Mouse (Mus musculus): ENCODE measurements around the gene Tgm2. TPM values are rescaled to one million over a fixed set of nuclear protein-coding genes. Genes with fewer than 3 reads are reported as not detected.

The Tgm2 gene
- total RNA-seq (2021), result 10 to 100 TPM; 60.5 to 90.5 TPM
- long read RNA-seq, experiment 1, transcript Tgm2-201 (13 exons, 3,596 nt), result major isoform, 66 of 91 reads
- long read RNA-seq, experiment 1, partial matches to known transcripts, result 19 of 91 reads
- long read RNA-seq, experiment 1, other reads (novel, unspliced or antisense), result 6 of 91 reads
- long read RNA-seq, experiment 2, transcript Tgm2-201 (13 exons, 3,596 nt), result major isoform, 52 of 96 reads
- long read RNA-seq, experiment 2, partial matches to known transcripts, result 26 of 96 reads
- long read RNA-seq, experiment 2, other reads (novel, unspliced or antisense), result 18 of 96 reads

DNA sequence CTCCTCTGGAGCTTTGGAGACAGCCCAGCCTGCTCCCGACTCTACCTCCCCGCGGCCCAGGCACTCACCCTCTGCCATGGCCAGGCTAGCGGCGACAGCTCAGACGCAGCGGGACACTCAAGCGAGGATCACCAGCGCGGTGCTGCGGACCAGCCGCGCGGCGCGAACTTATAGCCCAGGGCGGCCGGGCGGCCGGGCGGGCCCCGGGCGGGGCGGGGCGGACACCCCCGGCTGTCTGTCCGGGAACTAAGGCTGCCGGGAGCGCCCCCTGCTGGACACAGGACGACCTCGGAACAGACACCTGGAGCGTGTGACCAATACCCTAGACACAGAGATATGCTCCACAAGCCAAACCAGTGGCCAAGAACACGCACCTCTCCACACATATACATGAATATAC lies at the start of gene Tgm2:
TSS of gene Tgm2 (minus strand) at position 214 of the 400 bp plus-strand sequence.
- peak; percentile 94 to 97 for DNase-seq (ENCODE audit: low spot score in 2 of 2)

DNA sequence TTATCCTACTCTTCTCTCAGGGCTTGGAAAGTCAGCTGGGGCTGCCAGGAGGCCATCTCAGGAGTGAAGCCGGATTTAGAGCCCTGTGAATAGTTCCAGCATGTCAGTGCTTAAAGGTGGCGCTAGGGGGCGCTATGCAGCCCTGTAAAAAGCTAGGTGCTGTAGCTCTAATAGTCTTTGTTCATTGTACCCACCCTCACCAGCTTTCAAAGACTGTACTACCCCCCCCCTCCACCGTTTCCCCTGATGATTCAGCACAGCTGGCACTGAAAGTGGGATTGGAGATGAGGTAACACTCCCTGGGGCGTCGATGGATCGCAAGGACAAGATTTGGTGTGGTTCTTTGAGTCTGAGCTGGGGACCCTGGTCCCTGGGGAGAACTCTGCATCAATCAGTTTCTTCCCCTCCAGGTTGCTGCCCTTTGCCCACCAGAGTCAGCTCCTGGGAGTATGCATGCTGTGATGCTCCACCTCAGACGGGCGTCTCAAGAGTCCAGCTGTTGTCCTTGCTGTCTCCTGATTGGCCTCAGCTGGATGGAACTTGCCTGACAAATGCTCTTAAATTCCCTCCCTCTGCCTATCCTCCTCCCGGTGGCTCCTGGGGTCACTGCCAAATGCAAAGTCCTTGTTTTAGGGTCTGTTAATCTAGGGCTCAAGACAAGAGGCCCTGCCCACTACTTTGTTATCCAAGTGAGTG lies 48.9 kb upstream of the Tgm2 start:
- peak in 1 of 2 experiments; percentile 50 for DNase-seq (ENCODE audit: low spot score in 2 of 2)

DNA sequence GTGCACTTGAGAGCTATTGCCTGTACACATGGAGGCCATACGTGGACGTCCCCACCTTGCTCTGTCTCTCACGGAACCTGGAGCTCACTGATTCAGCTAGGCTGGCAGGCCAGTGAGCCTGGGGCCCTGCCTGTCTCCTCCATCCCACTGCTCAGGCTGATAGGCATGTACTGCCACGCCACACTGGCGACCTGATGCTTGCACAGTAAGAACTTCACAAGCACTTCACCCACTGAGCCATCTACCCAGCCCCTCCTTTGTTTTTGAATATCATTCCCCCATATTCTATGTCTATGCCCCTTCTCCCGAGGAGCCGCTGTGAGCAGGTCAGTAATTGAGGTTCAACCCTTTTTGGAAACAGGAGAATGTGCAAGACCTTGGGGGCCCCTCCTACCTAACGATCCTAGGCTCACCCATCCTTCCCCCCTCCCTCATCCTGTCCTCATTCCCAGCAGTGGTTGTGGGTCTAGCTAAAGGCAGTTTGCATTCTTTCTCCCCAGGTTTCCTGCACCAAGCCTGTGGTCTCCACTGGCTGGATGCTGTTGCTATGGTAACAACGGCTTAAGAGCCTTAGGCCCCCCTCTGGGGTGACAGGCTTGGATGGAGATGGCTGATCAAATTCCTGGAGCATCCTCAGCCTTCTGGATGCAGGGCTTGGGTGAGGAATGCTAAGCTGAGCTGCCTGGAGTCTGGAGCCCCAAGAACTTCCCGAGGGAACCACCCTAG lies 47.5 kb upstream of the Tgm2 start:
- DNase-seq (ENCODE audit: low spot score in 2 of 2), result no peak

DNA sequence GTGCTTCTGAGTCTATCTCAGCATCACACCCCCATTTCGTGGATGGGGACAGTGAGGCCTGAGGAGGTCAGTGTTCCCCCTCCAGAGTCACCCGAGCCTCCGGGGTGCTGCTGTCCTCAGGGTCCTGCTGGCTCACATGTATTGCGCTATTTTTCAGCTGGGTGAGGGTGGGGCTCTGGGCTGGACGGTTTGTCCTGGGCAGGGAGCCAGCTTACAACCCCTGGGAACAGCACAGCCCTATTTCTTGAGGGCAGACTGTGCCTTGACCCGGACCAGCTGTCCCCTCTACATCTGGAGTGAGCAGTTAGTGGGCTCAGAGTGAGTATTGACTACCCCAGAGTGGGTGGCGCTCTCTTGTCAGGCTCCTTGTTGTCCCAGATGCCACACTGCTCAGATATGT lies 44.9 kb upstream of the Tgm2 start:
- DNase-seq (ENCODE audit: low spot score in 2 of 2), result peak in 1 of 2 experiments; percentile 60

DNA sequence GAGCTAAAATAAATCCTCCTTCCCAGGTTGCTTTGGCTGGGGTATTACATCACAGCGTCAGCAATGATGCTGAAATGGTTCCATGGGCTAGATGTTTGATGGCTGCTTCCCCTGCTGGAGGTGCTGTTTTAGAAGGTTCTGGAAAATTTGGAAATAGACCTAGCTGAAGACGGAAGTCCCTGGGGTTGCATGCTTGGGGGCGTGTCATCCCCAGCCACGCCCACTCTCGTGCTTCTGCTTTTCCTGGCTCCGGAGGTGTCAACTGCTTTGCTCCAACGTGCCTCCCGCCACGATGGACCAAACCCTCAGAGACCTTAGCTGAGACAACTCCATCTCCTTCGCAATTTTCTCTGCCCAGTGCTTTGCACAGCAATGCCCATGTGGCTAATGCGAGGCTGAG lies 43.2 kb upstream of the Tgm2 start:
- DNase-seq (ENCODE audit: low spot score in 2 of 2), result no peak

DNA sequence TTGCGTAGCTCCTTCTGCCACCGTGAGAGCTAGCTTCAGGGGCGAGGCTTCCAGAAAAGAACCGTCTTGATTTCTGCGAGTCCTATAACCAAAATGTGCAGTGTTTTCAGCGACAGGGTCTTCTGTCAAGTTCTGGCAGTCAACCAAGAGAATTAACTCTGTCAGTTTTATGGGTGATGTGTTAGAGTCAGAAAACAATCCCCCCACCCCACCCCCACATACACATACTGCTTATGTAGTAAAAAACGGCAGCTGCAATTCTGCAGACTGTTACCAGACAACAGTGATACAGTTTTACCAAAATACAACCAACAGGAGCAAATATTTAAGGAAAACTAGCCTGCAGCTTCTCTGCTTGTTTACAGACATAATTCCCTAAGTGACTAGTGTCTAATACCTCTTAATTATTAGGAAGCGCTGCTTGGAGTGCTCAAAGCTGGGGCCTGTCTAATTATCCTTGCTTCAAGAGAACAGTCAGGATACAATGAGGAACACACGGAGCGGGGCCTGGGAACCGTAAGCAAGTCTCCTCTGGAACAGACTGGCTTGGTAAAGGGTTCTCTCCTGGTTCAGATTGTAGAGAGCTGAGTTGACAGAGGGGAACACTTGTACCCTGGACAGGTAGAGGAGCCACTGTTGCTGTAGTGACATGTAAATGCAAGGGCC lies 40.1 kb upstream of the Tgm2 start:
- no peak for DNase-seq (ENCODE audit: low spot score in 2 of 2)

DNA sequence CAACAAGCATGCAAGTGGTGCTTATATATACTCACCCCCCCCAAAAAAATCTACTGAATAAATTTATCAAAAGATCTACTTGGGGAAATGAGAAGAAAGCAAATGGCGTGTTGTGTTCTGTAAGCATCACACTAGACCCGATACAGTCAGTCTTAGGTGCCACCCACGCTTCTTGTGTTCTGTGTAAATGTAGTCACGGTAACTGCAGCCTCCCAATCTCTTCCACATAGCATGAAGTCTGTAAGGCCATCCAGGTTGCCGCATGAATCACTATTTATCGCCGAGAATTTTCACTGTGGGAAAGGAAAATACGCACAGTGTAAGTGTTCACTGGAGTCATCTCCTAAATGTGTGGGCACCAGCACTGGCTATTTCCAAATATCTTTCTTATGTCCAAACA lies 37.0 kb upstream of the Tgm2 start:
- DNase-seq (ENCODE audit: low spot score in 2 of 2), result no peak

DNA sequence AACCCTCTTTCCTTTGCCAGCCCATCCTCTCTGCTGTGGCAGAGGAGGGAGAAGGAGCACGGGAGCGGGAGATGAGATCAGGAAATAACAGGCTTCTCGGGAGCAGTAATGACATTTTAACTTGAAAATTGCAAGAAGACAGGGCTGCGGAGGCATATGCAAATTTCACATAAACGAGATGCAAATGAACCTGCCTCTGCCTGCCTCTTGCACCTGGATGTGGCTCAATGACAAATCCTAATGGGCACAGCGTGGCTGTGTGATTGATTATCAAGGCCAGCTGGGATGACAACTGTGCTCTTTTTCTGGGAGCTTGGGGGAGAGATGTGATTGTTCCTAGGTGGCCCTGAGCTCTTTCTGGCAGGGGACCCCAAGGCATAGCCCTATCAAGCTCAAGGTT lies 35.7 kb upstream of the Tgm2 start:
- no peak for DNase-seq (ENCODE audit: low spot score in 2 of 2)

DNA sequence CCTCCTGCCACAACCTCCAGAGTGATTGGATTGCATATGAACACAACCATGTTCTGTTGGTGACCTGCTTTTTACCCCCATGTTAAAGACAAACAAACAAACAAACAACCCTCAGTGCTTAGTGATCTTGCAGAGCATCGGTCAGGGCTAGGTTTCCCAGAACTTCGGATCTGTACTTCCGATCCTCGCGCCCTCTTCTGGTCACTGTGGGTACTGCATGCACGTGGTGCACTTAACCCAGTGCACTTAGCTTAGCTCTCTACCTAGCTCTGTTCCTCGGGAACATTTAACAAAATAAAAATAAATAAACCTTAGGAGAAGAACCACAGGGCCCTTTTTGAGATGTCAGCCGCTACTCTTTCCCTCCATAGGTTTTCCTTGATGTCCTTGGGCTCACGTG lies 34.6 kb upstream of the Tgm2 start:
- peak in 1 of 2 experiments; percentile 64 for DNase-seq (ENCODE audit: low spot score in 2 of 2)

DNA sequence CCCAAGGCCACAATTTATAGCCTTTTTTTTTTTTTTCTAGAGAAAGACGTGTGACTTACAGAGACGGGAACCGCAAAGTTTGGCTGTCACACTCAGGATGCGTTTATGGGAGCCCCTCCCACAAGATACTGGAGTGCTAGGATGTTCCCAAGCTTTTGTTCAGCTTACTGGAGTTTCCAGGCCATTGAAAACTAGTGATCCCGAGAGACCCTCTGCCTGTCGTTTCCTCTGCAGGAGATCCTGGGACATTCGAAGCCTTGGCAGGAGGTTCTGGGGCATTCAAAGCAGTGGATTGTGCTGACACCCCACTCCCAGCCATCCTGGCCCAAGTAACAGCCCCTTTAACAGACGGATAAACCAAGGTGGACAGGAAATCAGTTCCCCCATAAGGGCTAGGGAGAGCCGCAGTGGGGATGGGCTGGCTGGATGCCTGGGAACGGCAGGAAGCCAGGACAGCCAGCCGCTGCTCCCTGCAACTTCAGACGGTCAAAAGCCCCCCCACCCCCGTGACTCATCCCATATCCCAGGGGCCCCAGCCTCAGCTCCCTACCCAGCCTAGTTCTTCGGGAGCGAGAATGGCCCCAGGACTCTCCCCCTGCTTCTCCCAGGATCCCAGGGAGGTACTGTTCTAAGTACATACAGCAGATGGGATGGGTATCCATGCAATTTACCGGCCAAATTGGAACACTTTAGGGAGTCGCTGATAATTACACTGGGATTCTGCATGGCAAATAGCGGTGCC lies 33.3 kb upstream of the Tgm2 start:
- DNase-seq (ENCODE audit: low spot score in 2 of 2), result no peak

DNA sequence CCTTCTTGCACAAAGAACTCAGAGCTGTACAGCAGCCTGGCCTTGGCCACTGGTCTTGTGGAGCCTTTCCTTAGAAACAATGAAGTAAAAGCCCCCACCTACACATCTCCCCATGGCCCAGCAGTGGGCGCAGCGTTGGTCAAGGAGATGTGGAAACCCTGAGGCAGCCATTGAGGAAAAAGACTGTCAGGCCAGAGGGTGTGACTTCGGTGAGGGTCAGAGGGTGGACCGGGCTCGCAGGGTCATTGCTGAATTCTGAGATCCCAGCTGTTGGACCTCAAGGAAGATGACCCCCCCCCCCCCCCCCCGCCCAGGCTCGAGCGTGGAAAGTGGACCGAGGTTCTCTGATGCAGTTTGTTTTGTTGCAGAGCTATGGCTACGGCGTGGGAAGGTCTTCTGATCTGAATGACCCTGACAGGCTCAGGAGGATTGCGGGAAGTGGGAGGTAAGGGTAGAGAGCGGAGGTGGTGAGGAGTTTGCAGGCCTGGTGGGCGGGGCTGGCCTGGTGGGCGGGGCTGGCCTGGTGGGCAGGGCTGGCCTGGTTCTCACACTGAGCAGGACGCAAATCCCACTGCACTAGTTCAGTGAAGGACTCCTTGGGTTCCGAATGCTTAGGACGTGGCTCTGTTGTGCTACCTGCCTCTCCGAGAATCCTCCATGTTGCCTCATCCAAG lies 32.6 kb upstream of the Tgm2 start:
- DNase-seq (ENCODE audit: low spot score in 2 of 2), result peak; percentile 73 to 81

DNA sequence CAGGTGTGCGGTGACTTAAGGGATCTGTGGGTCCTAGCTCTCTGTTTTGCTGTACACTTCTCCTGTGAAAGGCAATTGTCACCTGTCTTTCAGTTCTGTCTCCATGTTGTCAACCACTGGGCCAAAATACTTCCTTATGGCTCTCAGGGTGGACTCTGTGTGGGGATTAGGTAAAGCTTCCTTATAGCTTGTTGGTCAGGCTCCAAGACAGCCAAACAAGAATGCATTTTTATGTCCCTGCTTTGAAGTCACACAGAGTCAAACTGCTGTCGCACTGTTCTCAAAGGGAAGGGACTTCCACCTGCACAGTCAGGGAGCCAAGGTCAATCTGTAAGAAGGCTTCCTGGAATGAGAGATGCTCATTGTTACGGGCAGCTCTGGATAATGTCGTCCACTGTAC lies 31.9 kb upstream of the Tgm2 start:
- no peak for DNase-seq (ENCODE audit: low spot score in 2 of 2)

DNA sequence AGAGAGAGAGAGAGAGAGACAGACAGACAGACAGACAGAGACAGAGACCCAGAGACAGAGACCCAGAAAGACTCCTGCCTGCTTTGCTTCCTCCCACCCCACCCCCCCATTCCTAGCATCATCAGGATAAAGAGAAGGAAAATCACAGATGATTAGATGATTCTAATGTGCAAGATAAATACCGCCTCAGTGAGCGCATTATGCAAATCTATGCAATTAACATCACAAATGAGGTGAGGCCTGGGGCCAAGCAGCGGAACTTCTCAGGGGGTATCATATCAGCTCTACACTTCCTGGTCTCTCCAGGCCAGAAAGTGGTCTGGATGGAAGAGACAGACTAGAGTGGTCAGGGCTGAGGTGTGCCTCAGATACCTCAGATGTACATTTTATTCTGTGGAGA lies 31.3 kb upstream of the Tgm2 start:
- no peak for DNase-seq (ENCODE audit: low spot score in 2 of 2)

DNA sequence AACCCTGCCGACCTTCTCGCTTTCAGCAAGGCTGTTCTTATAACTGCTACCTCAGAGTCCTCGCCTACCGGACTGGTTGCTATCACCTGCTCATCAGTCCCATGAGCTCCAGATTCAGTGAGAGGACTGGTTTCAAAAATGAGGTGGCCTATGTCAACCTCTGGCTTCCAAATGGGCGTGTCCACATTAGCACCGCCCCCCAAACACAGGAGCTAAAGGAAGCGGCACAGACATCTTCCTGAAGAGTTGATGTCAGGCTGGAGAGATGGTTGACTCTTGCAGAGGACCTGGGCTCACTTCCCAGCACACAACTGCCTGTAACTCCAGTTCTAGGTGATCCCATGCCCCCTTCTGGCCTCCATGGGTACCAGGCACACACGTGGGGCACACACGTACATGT lies 30.5 kb upstream of the Tgm2 start:
- DNase-seq (ENCODE audit: low spot score in 2 of 2), result no peak

DNA sequence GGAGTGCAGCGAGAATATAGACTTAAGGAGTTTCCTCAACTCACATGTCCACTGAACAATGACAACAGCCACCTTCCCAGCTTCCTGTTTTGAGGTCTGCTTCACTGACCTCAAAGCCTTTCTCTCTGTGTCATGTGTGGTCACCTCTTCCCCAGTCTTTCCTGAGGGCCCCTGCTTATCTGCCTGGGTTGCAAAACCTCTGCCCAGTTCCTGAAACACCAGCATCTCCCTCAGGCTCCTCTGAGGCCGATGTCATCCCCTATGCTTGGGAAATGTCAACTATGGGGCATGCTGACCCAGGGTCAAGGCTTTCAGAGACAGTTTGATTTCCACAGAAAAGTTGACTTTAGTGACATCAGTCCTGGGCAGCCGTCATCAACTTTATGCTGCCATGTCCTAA lies 29.2 kb upstream of the Tgm2 start:
- DNase-seq (ENCODE audit: low spot score in 2 of 2), result no peak

DNA sequence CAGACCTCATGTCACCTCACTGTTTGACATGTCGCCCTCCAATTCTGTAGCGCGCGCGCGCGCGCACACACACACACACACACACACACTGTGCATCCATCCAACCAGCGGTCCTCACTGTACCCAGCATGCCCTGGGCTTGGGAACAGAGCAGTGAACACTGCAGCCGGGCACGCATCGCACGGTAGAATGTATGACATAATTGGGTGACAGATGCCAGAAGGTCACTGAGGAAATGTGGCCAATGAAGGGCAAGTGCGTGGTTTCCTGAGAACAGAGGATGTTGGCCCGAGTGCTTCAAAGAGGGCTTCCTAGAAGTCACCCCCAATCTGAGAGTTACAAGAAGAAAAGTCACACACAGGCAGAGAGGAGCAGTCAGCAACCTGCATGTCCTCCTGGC lies 28.7 kb upstream of the Tgm2 start:
- DNase-seq (ENCODE audit: low spot score in 2 of 2), result no peak

DNA sequence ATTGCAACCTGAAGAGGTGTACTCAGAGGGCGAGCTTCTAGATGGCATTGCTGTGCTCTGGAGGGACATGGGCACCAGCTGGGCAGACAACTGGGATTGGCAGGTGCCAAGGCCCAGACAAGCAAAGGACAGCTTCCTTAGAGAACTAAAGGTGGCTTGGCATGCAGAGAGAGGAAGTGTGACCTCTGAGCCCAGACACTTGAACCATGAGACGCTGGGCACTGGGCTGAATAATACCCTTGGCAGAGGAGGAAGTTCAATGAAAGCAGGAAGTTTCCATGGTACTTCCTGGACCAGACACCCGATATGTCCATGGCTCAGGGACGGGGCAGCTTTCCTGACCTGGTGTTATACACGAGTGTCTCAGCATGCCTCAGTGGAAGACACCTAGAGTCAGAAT lies 28.2 kb upstream of the Tgm2 start:
- no peak for DNase-seq (ENCODE audit: low spot score in 2 of 2)

DNA sequence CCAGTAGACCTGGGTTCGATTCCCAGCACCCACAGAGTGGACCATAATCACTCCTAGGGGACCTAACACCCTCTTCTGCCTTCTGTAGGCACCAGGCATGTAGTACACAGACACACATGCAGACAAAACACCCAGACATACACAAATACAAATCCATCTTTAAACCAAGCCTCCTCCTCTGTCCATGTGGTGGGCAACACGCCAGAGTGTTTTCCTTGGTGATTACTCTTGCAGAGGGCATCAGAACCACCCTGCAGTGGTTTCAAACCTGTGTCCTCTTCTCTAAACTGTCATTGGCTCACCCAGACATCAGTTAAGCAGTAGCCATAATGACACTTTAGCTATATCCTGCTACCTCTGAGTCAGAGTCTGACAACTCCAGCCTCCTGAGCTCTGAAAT lies 24.2 kb upstream of the Tgm2 start:
- no peak for DNase-seq (ENCODE audit: low spot score in 2 of 2)

DNA sequence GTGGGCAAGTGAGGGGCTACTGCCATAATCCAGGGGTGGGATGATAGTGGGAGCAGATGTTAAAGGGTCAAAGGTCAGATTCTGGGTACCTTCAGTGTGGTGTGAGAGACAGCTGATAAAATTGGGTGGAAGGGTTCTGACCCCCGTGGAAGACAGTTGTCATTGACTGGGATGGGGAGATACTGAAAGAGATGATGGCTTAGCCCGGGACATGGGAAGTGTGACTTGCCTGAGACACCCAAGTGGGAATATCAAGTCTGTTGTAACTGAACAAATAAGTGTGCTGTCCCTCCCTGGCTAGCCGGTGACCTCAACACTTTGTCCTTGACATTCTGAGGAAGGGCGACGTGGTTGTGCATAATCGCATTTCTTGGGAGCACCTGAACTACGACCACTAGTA lies 23.5 kb upstream of the Tgm2 start:
- no peak for DNase-seq (ENCODE audit: low spot score in 2 of 2)

DNA sequence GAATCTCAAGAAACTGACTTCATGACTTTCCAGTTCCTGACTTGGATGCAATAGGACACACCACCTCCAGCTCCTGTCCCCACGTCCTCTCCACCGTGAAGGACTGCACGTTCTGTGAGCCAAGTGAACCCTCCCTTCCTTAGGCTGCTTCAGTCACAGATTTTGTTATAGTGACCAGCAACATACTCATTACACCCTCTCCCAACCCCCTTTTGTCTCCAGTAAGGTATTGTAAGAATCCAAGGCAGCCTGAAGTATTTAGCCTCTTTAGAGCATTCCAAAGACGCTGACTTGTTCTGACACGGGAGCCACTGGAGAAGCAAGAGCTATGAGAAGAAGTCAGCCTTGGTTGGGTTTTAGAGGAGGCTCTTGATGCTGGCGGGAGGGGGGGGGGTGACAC lies 23.1 kb upstream of the Tgm2 start:
- no peak for DNase-seq (ENCODE audit: low spot score in 2 of 2)

Measured in adrenal gland, adult 18-20 months (tissue).